Mouse (Mus musculus): ENCODE data around the gene Gm45140. TPM values are rescaled to one million over a fixed set of nuclear protein-coding genes. Genes with fewer than 3 reads are reported as not detected.

The Gm45140 gene
- 1 to 10 TPM; 2.5 to 3.6 TPM for polyA plus RNA-seq (2017; shearing (Covaris generic))

DNA sequence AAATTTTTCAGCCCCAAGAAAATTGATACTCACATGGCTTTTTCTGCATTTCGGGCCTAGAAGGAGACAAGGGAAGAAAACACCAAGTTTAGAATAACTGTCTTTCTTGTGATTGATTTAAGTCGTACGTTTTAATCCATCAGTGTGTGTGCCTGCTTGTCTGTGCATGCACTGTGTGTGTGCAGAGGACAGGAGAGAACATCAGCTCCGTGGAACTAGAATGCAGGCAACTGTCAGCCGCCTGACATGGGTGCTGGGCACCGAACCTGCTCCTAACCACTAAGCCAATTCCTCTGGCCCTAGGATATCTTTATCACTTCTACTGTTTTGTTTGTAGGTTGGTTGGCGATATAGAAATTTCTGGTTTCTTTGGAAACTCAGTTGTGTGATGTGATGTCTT, at the start of gene Gm45140:
Gm45140 (minus strand) TSS at position 101 of the 400 bp plus-strand sequence.
- no peak for ATAC-seq

- ATAC-seq, result no peak
Measured at GRCm38 (mm10) chr6:87882816-87883215, 47.2 kb upstream of the Gm45140 start.

- ATAC-seq, result no peak
Measured at GRCm38 (mm10) chr6:87882221-87882620, 46.6 kb upstream of the Gm45140 start.

GRCm38 (mm10) chr6:87879628-87880027, 44.0 kb upstream of the Gm45140 start:
- ATAC-seq, result no peak

- ATAC-seq, result no peak
Measured at GRCm38 (mm10) chr6:87879010-87879409, 43.4 kb upstream of the Gm45140 start.

- ATAC-seq, result no peak
Measured at GRCm38 (mm10) chr6:87876068-87876643, 40.6 kb upstream of the Gm45140 start.

DNA sequence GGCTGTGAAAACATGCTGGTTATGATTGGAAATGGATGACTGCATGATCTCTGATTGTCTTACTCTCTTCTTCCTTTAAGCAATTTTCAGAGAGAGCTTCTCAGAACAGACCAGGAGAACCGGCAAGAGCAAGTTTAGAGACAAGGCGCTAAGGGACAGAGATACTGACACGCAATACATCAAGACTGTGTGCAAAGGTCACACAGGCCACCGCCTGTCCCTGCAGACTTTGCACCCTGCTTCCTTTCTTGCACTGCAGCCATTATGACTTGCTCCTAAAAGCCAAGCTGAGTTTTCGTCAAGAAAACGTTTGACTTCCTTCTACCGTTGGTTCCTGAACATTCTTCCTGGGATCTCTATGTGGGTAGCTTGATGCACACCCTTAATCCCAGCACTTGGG, 40.0 kb upstream of the Gm45140 start:
- ATAC-seq, result no peak

GRCm38 (mm10) chr6:87875083-87875482, 39.5 kb upstream of the Gm45140 start:
- ATAC-seq, result no peak

DNA sequence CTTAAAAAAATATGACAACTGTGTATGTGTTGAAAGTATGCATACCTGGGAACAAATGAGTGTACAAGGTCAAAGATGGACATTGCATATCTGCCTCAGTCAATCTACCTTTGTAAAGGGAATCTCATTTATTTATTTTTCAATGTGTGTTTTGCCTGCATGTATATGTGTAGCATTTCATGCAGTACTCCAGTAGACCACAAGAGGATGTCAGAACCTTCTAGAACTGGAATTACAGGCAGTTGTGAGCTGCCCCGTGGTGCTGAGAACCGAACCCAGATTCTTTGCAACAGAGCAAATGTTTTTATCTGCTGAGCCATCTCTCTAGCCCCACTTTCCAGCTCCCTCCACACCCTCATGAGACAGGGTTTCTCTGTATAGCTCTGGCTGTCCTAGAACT, 38.4 kb upstream of the Gm45140 start:
- no peak for ATAC-seq

DNA sequence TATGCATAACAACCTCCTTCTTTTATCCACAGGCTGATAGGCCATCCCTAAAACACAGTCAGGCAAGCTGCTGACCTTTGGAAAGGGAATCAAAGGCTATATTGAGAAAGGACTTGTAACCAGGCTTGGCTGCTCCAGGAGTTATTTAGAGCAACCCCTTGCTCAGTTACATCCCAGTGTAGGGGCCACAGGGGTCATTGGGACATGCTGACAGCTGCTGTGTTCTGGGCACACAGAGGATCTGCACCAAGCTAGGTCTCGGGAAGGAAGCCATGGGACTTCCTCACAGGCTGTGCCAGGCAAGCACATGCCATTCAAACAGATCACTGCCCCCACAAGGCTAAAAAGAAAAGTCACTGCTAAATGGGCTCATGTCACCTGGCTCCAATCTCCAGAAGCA, 37.5 kb upstream of the Gm45140 start:
- no peak for ATAC-seq

- ATAC-seq, result no peak
Measured at GRCm38 (mm10) chr6:87871240-87871639, 35.6 kb upstream of the Gm45140 start.

DNA sequence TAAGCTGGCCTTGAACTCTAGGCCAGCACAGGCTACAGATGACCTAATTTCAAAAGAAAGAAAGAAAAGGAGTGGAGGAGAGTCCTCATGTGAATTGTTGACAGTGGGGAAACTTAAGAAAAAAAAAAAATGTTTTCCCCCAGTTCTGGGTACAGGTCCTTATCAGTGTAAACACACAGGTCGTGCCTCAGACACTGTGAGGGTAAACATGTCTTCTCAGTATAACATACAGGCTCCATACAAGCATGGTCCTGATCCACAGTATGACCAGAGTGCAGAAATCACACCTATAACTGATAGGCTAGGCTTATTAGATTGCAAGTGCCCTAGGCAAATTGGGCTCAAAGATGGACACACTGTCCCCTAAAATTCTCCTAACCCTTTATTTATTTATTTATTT, 34.8 kb upstream of the Gm45140 start:
- no peak for ATAC-seq

DNA sequence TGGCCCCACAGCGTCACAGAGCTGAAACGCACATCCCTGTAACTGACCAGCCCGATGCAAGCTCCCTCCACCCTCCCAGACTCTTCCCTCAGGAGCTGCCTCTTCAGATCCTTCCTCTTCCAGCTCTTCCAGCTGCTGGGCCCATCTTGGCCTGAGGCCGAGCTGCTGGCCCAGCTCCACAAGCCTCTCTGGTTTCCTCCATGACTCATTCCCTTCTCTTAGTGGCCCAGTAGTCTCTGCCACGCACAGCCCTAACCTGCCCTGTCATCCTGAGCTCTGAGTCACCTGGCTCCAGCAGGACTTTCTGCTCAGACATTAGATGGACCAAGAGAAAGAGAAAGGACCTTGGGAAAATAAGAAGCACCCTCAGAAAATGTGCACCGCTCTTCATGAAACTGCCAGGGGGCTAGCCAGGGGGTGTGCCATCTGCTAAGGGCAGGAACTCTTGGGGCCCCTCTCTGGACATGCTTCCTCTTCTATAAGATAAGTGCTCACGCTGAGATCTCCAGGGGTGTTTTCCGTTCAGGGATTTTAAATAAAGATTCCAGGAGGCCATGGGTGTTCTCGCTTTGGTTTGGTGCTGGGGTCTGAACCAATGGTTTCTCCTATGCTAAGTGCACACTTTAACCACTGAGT, 33.4 kb upstream of the Gm45140 start:
- ATAC-seq, result no peak

- no peak for ATAC-seq
Measured at GRCm38 (mm10) chr6:87867256-87867655, 31.7 kb upstream of the Gm45140 start.

DNA sequence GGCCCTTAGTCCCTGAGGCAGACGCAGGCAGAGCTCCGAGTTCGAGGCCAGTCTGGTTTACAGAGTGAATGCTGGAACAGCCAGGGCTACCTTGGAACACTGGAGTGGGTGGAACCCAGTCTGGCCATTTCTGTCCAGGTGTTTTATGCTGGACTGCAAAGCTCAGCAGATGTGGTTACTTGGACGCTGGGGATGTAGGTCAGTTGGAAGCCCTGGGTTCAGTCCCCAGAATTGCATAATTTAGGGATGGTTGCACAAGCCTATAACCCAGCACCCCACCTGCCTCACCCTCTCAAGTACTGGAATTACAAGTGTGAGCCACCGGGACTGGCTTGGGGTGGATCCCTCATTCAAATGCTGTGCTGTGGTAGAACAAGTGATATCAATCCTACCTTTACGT, 30.6 kb upstream of the Gm45140 start:
- ATAC-seq, result no peak

DNA sequence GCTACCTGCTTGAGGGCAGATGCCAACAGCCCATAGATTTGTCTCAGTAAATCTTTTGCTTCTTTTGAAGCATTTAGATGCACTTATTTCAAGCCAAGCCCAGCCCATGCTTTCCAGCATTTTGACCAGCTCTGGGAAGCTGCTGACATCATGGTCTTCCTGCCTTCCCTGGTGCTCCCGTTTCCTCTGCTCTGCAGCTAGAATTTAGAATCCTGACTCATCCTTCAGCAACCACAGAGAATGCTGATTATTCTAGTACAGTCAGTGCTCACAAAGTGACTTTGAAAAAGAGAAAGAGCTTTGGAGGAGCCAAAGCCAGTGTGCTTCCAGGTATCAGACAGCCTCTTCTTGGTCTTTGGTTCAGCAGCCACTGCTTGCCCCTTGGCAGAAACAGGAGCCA, 21.5 kb upstream of the Gm45140 start:
- ATAC-seq, result no peak

- ATAC-seq, result no peak
Measured at GRCm38 (mm10) chr6:87853446-87853845, 17.9 kb upstream of the Gm45140 start.

- no peak for ATAC-seq
Measured at GRCm38 (mm10) chr6:87851871-87852270, 16.3 kb upstream of the Gm45140 start.

DNA sequence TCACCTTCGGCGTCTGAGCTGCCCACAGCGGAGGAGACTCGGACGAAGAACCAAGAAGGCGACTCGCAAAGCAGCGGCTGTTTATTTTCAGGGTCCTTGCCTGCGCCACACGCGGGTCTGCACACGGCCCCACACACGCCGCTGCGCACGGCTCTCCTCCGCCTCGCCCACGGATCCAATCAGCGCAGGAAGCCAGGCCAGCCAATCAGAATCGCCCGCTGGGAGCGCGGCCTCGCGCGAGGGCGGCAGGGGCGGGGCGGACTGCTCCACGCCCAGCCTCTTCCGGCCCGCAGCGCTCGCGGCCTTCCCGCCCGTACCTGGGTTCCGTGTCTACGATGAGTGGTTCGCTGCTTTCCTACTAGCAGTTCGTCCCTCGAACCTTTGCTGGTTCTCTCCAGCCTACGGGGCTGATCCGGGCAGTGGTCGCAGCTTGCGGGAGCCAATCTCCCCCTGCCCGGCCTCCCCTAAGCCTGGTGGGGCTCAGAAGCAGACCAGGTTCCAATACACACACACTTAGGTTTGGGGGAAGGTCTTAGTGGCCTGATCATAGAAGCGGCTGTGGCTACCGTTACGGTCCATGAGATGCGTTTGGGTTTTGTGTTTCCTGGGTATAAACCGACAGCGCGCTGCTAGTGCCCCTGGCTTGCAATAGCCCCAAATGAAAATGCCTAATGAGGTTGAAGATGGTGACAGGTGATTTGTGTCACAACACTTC, 15.5 kb upstream of the Gm45140 start, which contains the start of gene Cnbp:
Cnbp (minus strand) TSS at position 207 of the 715 bp plus-strand sequence.
- peak; percentile 94 for ATAC-seq

DNA sequence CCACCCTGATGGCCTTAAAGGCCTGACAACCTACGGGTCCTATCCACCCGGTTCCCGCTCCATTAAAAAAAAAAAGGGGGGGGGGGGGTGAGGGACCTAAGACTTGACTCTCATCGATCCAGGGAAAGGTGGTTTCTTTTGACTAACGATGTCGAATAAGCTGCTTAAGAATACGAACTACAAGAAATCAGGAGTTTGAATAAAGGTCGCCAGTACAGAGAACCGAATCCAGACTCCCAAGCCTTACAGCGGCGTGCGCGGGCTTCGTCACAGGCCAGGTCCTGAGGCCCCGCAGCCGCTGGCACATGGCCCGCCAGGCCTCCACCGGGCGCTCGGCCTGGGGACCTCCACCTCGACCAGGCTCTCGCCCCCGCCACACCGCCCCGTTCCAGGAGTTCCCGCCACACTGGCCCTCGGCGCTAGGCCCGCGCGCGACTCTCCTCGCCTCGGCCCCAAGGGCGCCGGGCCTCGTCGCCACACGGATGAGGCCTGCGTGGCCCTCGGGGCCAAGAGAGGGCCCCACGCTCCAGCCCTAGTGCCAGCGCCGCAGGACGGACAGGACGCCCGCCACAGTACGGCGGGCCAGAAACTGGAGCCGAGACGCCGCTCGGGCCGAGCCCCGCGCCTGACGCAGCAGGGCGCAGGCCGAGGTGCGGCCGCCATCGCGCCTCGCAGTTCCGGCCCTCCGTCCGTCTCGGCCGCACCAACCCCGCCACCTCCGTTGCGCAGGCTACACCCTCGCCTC, 14.7 kb upstream of the Gm45140 start:
- ATAC-seq, result peak; percentile 19

- ATAC-seq, result no peak
Measured at GRCm38 (mm10) chr6:87849780-87850154, 14.2 kb upstream of the Gm45140 start.

- ATAC-seq, result no peak
Measured at GRCm38 (mm10) chr6:87846813-87847212, 11.2 kb upstream of the Gm45140 start.

DNA sequence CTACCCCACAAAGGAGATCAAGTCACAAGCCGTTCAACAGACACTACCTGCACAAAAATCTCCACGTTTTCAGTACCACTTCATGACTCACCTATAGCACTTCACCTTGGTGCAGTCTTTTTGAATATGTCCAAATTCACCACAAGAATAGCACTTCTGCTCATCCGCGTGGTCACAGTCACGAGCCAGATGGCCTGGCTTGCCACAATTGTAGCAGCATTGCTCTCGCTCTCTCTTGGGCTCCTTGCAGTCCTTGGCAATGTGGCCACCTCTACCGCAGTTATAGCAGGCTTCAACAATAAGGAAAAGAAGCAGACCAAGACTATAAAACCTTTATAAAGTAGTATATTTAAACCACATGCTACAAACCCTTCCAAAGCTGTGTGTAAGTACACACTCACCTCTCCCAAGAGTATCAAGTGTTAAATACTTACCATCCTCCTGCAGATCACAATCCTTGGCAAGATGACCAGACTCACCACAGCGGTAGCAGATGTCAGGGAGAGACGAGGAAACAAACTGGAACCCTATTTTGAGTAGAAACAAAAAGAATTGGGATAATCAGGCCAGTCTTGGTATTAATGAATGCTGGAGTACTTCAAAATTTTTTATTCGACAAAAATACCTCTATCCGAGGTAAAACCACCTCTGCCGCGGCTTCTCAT, 9.6 kb upstream of the Gm45140 start:
- ATAC-seq, result no peak
